Mouse (Mus musculus) heart, adult 2 months (tissue): ENCODE data around the gene Ttyh3. TPM values are rescaled to one million over a fixed set of nuclear protein-coding genes. Genes with fewer than 3 reads are reported as not detected.
A peak's percentile ranks its signal among the peaks of the same experiment; 100 is the strongest.

Experiments
- DNase-seq, 2 experiments: peaks; one replicate each; pipeline ENCODE4 v3.0.0; 2021
- H3K27ac ChIP-seq: fragments of 200-600 bp; 2 replicates; pipeline ENCODE4 v1.8.1; 2022
- H3K27me3 ChIP-seq: fragments of 200-500 bp; 2 replicates; pipeline ENCODE4 v1.6.1; 2012; ENCODE audit warnings: mild to moderate bottlenecking, low read length, inconsistent platforms, mixed read lengths; ENCODE audit not compliant: control insufficient read depth, insufficient read depth
- H3K36me3 ChIP-seq: fragments of 200-500 bp; 2 replicates; pipeline ENCODE4 v1.6.1; 2012; ENCODE audit warnings: low read length, inconsistent platforms; ENCODE audit not compliant: control insufficient read depth, insufficient read depth
- H3K4me1 ChIP-seq: fragments of 200-500 bp; 2 replicates; pipeline ENCODE4 v1.6.1; 2011; ENCODE audit warnings: low read length; ENCODE audit not compliant: control insufficient read depth, insufficient read depth
- H3K4me3 ChIP-seq: fragments of 200-600 bp; 2 replicates; pipeline ENCODE4 v1.8.1; 2022
- H3K79me2 ChIP-seq: fragments of 200-500 bp; replicated peaks from 2 replicates; pipeline ENCODE4 v1.6.1; 2012; ENCODE audit warnings: mild to moderate bottlenecking, inconsistent platforms, low read length, moderate library complexity, mixed read lengths; ENCODE audit not compliant: control insufficient read depth, insufficient read depth
- H3K9ac ChIP-seq: fragments of 200-500 bp; 2 replicates; pipeline ENCODE4 v1.6.1; 2012; ENCODE audit warnings: low read depth, mild to moderate bottlenecking, control low read depth, inconsistent platforms, low read length, mixed read lengths
- CTCF ChIP-seq: fragments of 200-600 bp; IDR thresholded peaks from 2 replicates; pipeline ENCODE4 v1.8.1; 2022; ENCODE audit warnings: antibody characterized with exemption, mild to moderate bottlenecking, moderate library complexity
- EP300 ChIP-seq: fragments of 200-500 bp; IDR thresholded peaks from 2 replicates; pipeline ENCODE4 v1.6.1; 2011; ENCODE audit warnings: low read depth, low read length, control low read depth; ENCODE audit not compliant: insufficient read depth
- POLR2A ChIP-seq: fragments of 200-500 bp; IDR thresholded peaks from 2 replicates; pipeline ENCODE4 v1.6.1; 2011; ENCODE audit warnings: mild to moderate bottlenecking, low read depth, low read length, control low read depth; ENCODE audit not compliant: insufficient read depth
- WGBS: fragments of 180-500 bp; shearing (Covaris S2); methylation state at CpG from one replicate; pipeline ENCODE4 v1.1.7; 2018; 5-methylcytosine and 5-hydroxymethylcytosine counted together
- intact Hi-C: fragments of 180-260 bp; cut with DNase I; formaldehyde crosslinking; loops from one replicate; pipeline ENCODE4 v1.15.1; 2025
- polyA plus RNA-seq: library from polyadenylated mRNA; depleted of rRNA; stranded (reverse); fragments of >200 nt; gene quantifications from 2 replicates; pipeline ENCODE4 v1.2.3, GENCODE M21; 2012; rRNA removed
- total RNA-seq, 2 experiments: library from RNA; stranded (reverse); gene quantifications; 2 replicates each; pipeline ENCODE4 v1.2.3; 2021

Ttyh3 gene
- total and polyA plus RNA-seq, 3 experiments: 10.6 to 14.6 (median 11.0) TPM

- 41% methylated on average over 6 of the region's 6 CpGs for WGBS
- no peak for TF ChIP-seq POLR2A
- 0 out of 2 replicates have a peak, but pooled peaks have one; percentile 28 for TF ChIP-seq EP300
- Histone ChIP-seq H3K27ac (peak overlapping the region; percentile 76), H3K4me1 (peaks cover 25% of the 10 kb centered on the region), H3K9ac (no peak overlapping the region), H3K79me2 (no peaks in the 10 kb centered on the region), H3K27me3 (no peaks in the 10 kb centered on the region), H3K4me3 (no peak overlapping the region), H3K36me3 (no peaks in the 10 kb centered on the region)
- peak; percentile 70 to 81 for DNase-seq
- intact Hi-C loops: no loop called here
Observed at GRCm38 (mm10) chr5:140572611-140573010, 76.2 kb downstream of the Ttyh3 start.

- peak; percentile 87 to 92 for DNase-seq
- Histone ChIP-seq H3K27me3 (no peaks in the 10 kb centered on the region), H3K9ac (no peak overlapping the region), H3K36me3 (no peaks in the 10 kb centered on the region), H3K27ac (peak overlapping the region; percentile 76), H3K4me3 (no peak overlapping the region), H3K79me2 (no peaks in the 10 kb centered on the region), H3K4me1 (peaks cover 27% of the 10 kb centered on the region)
- TF ChIP-seq EP300 (peak; percentile 73; the same call in 1 of the 2 replicates), CTCF (no peak), POLR2A (0 out of 2 replicates have a peak, but pooled peaks have one; percentile 35)
- 5% methylated on average over 10 of the region's 10 CpGs for whole genome bisulfite sequencing
- intact Hi-C loops: no loop called here
Observed at GRCm38 (mm10) chr5:140571673-140572072, 77.2 kb downstream of the Ttyh3 start.

- DNase-seq: no peak
- Histone ChIP-seq H3K27ac (peak overlapping the region; percentile 76), H3K36me3 (no peaks in the 10 kb centered on the region), H3K79me2 (no peaks in the 10 kb centered on the region), H3K27me3 (no peaks in the 10 kb centered on the region), H3K9ac (no peak overlapping the region), H3K4me1 (peaks cover 27% of the 10 kb centered on the region), H3K4me3 (no peak overlapping the region)
- intact Hi-C loops: no loop called here
- 50% methylated on average over 4 of the region's 4 CpGs for WGBS
- TF ChIP-seq CTCF (no peak), EP300 (no peak), POLR2A (no peak)
Observed at GRCm38 (mm10) chr5:140571201-140571600, 77.6 kb downstream of the Ttyh3 start.

Other genes with a start within 250 kb of the Ttyh3 start
- 10 to 100 TPM; 86.9 to 95.2 TPM for gene Eif3b, start 229.7 kb downstream of the Ttyh3 start, total RNA-seq
- gene Eif3b, start 229.7 kb downstream of the Ttyh3 start, polyA plus RNA-seq: 49.0 and 59.8 TPM in 2 replicates
- not detected for gene Gm4869, start 203.4 kb downstream of the Ttyh3 start, total RNA-seq
- gene Gm4869, start 203.4 kb downstream of the Ttyh3 start, polyA plus RNA-seq: 0.06 TPM in 1 of 2 replicates, not detected in the other
- gene Chst12, start 143.5 kb downstream of the Ttyh3 start, total RNA-seq: 1 to 10 TPM; 4.5 to 4.8 TPM
- gene Chst12, start 143.5 kb downstream of the Ttyh3 start, polyA plus RNA-seq: 8.3 and 11.2 TPM in 2 replicates
- gene Grifin, start 84.0 kb downstream of the Ttyh3 start, total RNA-seq: not detected
- gene Grifin, start 84.0 kb downstream of the Ttyh3 start, polyA plus RNA-seq: not detected in 2 replicates
- gene Lfng, start 41.7 kb downstream of the Ttyh3 start, total RNA-seq: 10 to 100 TPM in 1 of 2 experiments, 1 to 10 TPM in 1; 7.4 to 11.5 TPM
- gene Lfng, start 41.7 kb downstream of the Ttyh3 start, polyA plus RNA-seq: 18.4 and 23.1 TPM in 2 replicates
- gene Iqce, start 53.3 kb upstream of the Ttyh3 start, total RNA-seq: 1 to 10 TPM; 3.7 to 7.1 TPM
- gene Iqce, start 53.3 kb upstream of the Ttyh3 start, polyA plus RNA-seq: 5.8 TPM in 2 replicates
- 1 to 10 TPM; 6.4 to 8.2 TPM for gene Brat1, start 56.0 kb upstream of the Ttyh3 start, total RNA-seq
- 11.0 and 13.2 TPM in 2 replicates for gene Brat1, start 56.0 kb upstream of the Ttyh3 start, polyA plus RNA-seq
- under 1 TPM; 0.31 to 0.48 TPM for gene Amz1, start 75.1 kb upstream of the Ttyh3 start, total RNA-seq
- gene Amz1, start 75.1 kb upstream of the Ttyh3 start, polyA plus RNA-seq: 0.59 and 0.98 TPM in 2 replicates
- gene Gna12, start 181.4 kb upstream of the Ttyh3 start, total RNA-seq: 100 to 1,000 TPM; 118 to 136 TPM
- 117 and 136 TPM in 2 replicates for gene Gna12, start 181.4 kb upstream of the Ttyh3 start, polyA plus RNA-seq